Comparison of ENCODE assay signal across 8 mouse cellular contexts in the genomic region with DNA sequence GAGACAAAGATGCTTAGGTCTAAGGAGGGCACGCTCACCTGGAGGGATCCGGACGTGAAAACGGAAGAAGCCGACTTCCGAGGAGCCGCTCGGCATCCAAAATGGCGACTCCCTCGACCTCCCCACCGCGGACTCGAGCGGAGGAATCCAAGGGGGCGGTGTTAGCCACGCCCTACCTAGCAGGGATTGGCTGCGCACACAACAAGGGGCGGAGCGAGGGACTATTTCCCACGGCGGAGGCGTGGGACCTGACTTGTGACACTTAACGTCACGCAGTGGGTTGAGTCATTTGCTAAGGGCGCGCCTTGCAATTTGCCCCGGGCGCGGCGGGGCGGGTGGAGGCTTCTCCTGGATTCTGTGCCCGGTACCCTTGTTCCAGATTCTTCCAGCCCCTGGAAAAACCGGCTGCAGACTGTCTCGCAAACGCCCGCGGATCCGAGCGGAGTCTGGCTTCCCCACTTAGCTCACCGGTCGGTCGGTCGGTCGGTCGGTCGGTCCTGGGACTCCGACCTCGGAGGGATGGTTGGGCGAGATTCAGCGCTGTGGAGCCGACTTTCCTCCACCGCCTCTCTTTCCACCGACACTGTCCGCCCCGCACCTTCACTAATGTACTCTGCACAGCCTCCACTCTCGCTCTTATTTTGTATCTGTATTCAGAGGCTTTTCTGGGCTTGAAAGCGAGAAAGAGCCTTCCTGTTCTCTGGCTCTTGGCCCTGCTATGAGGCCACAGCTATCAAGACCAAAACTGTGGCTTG. TPM values are rescaled to one million over a fixed set of nuclear protein-coding genes. Genes with fewer than 3 reads are reported as not detected.
A peak's percentile ranks its signal among the peaks of the same experiment; 100 is the strongest.
DNase-seq lines count a peak whose midpoint lies in the region; ATAC-seq lines count a peak whose summit lies in the region.

A gene (minus strand): TSS at position 115 of the 755 bp plus-strand sequence.

- peak; percentile 96 for ATAC-seq in inflammation-experienced regulatory T-cells, adult 6 months
- ATAC-seq in megakaryocyte-erythroid progenitor cell, adult 5-6 weeks (replicated peaks; ENCODE audit: low FRiP score, low TSS enrichment, poor library complexity, severe bottlenecking), result peak; percentile 92

- intact Hi-C loops in gastrocnemius, postnatal 14 days (cut with DNase I; ENCODE audit: low total_unique reads), result loop anchor here (10.0 kb wide), 1 partner anchor 89 kb away; a partner anchor contains a TSS
- intact Hi-C loops in left cerebral cortex, postnatal 10 days (cut with DNase I), result loop anchor here (2.0 kb wide), 1 partner anchor 85 kb away; a partner anchor contains a TSS

- DNase-seq in adrenal gland, adult (ENCODE audit: inconsistent age in 2 of 2, low spot score in 1 of 2), result peak; percentile 98 to 99
- DNase-seq in embryo, embryonic 10.5 days (ENCODE audit: low spot score), result peak; percentile 100
- DNase-seq in gastrocnemius, postnatal 14 days, result peak; percentile 98
- peak; percentile 97 to 99 for DNase-seq in left cerebral cortex, postnatal 10 days (ENCODE audit: extremely low spot score in 1 of 2, low spot score in 2 of 2)
- DNase-seq in right cerebral cortex, postnatal 25 days, result peak; percentile 96
- DNase-seq in urinary bladder, postnatal 4 days (ENCODE audit: low spot score in 2 of 2), result peak; percentile 97

RNA-seq across cellular contexts. Expression of the gene that starts here (rescaled TPM):
- total RNA-seq in gastrocnemius, postnatal 14 days (2021), result 10 to 100 TPM; 27.0 to 31.3 TPM
- polyA plus RNA-seq in inflammation-experienced regulatory T-cells, adult 6 months (2017; shearing (Covaris generic)), result 100 to 1,000 TPM; 103 to 143 (median 127) TPM
- 10 to 100 TPM; 79.7 to 80.9 TPM for total RNA-seq in left cerebral cortex, postnatal 10 days (2021)
- 71.2 and 72.9 TPM in 2 replicates for total RNA-seq in megakaryocyte-erythroid progenitor cell, adult 5-6 weeks (2014; fragmentation: Nextera tagmentation)
- 80.7 and 86.8 TPM in 2 replicates for total RNA-seq in megakaryocyte-erythroid progenitor cell, adult 5-6 weeks (2017)

Comparison
In these comparisons a context has a peak if more than half of its experiments do, and no peak if none do; other contexts are left out.
1. Peak in every context shown above with its lines: DNase-seq and ATAC-seq.